Mouse (Mus musculus) MEL (cell line): ENCODE measurements around the gene Bcl2l14. TPM values are rescaled to one million over a fixed set of nuclear protein-coding genes. Genes with fewer than 3 reads are reported as not detected.
A peak's percentile ranks its signal among the peaks of the same experiment; 100 is the strongest.

Experiments used
- DNase-seq: peaks from one replicate; pipeline ENCODE4 v3.0.0; 2011; ENCODE audit warnings: low read depth, low spot score
- H3K27ac ChIP-seq: 2 replicates; pipeline ENCODE4 v1.5.1; 2012; ENCODE audit warnings: low read depth, mild to moderate bottlenecking, control low read depth, low read length, moderate library complexity; ENCODE audit not compliant: control insufficient read depth
- H3K27me3 ChIP-seq, 2 experiments: fragments of 150-350 bp in 1 of 2; sonication (generic) in 1 of 2; 2 replicates each; pipeline ENCODE4 v1.6.1; 2012; ENCODE audit warnings: low read length in 2 of 2, mild to moderate bottlenecking in 2 of 2, improper control_type of control experiment in 1 of 2, moderate library complexity in 1 of 2; ENCODE audit not compliant: insufficient read depth in 2 of 2, control insufficient read depth in 1 of 2
- H3K36me3 ChIP-seq, 2 experiments: 2 replicates each; pipeline ENCODE4 v1.6.1; 2012 to 2014; ENCODE audit warnings: low read length in 2 of 2, improper control_type of control experiment in 1 of 2, inconsistent platforms in 1 of 2, mild to moderate bottlenecking in 1 of 2; ENCODE audit not compliant: insufficient read depth in 2 of 2, control insufficient read depth in 1 of 2
- H3K4me1 ChIP-seq, 2 experiments: fragments of 150-350 bp in 1 of 2; sonication (generic) in 1 of 2; 2 replicates each; pipeline ENCODE4 v1.6.1; 2012; ENCODE audit warnings: low read length in 2 of 2, improper control_type of control experiment in 1 of 2, mild to moderate bottlenecking in 1 of 2; ENCODE audit not compliant: insufficient read depth in 2 of 2, control insufficient read depth in 1 of 2
- H3K4me3 ChIP-seq, 2 experiments: fragments of 150-350 bp in 1 of 2; sonication (generic) in 1 of 2; 2 replicates each; pipeline ENCODE4 v1.5.1; 2012; ENCODE audit warnings: low read depth in 2 of 2, low read length in 2 of 2, mild to moderate bottlenecking in 2 of 2, moderate library complexity in 2 of 2, control low read depth in 1 of 2, improper control_type of control experiment in 1 of 2; ENCODE audit not compliant: control insufficient read depth in 1 of 2, insufficient read depth in 1 of 2
- H3K79me2 ChIP-seq: 2 replicates; pipeline ENCODE4 v1.6.1; 2012; ENCODE audit warnings: mild to moderate bottlenecking, low read length, moderate library complexity; ENCODE audit not compliant: control insufficient read depth, poor library complexity, insufficient read depth
- H3K9ac ChIP-seq: 2 replicates; pipeline ENCODE4 v1.6.1; 2012; ENCODE audit warnings: low read depth, mild to moderate bottlenecking, control low read depth, low read length, moderate library complexity; ENCODE audit not compliant: control insufficient read depth, poor library complexity, severe bottlenecking
- H3K9me3 ChIP-seq: fragments of 150-350 bp; sonication (generic); replicated peaks from 2 replicates; pipeline ENCODE4 v1.6.1; 2012; ENCODE audit warnings: mild to moderate bottlenecking, low read length, improper control_type of control experiment, moderate library complexity; ENCODE audit not compliant: insufficient read depth
- BHLHE40 ChIP-seq: IDR thresholded peaks from 2 replicates; pipeline ENCODE4 v1.6.1; 2012; ENCODE audit warnings: low read depth, mild to moderate bottlenecking, inconsistent platforms, low read length, improper control_type of control experiment, borderline replicate concordance
- CHD2 ChIP-seq: IDR thresholded peaks from 2 replicates; pipeline ENCODE4 v1.6.1; 2011; ENCODE audit warnings: low read length, improper control_type of control experiment
- CTCF ChIP-seq, 3 experiments: IDR thresholded peaks in 2 of 3; conservative IDR thresholded peaks in 1 of 3; 2 replicates each; pipeline ENCODE4 v1.5.1; 2011 to 2012; ENCODE audit warnings: low read length in 3 of 3, low read depth in 2 of 3, mild to moderate bottlenecking in 2 of 3, improper control_type of control experiment in 1 of 3, inconsistent platforms in 1 of 3, mixed read lengths in 1 of 3, moderate library complexity in 1 of 3; ENCODE audit not compliant: control insufficient read depth in 1 of 3, insufficient read depth in 1 of 3, poor library complexity in 1 of 3, severe bottlenecking in 1 of 3
- E2F4 ChIP-seq: IDR thresholded peaks from 2 replicates; pipeline ENCODE4 v1.6.1; 2011; ENCODE audit warnings: low read depth, low read length, improper control_type of control experiment, borderline replicate concordance
- ELF1 ChIP-seq: IDR thresholded peaks from 2 replicates; pipeline ENCODE4 v1.6.1; 2014; ENCODE audit warnings: low read depth, mild to moderate bottlenecking, inconsistent platforms, low read length, improper control_type of control experiment, moderate library complexity
- EP300 ChIP-seq, 2 experiments: IDR thresholded peaks; 2 replicates each; pipeline ENCODE4 v1.6.1; 2011; ENCODE audit warnings: improper control_type of control experiment in 2 of 2, low read length in 2 of 2, low read depth in 1 of 2, mild to moderate bottlenecking in 1 of 2
- ETS1 ChIP-seq: IDR thresholded peaks from 2 replicates; pipeline ENCODE4 v1.6.1; 2012; ENCODE audit warnings: low read depth, mild to moderate bottlenecking, inconsistent platforms, low read length, improper control_type of control experiment, moderate library complexity
- GATA1 ChIP-seq: IDR thresholded peaks from 2 replicates; pipeline ENCODE4 v1.6.1; 2011; ENCODE audit warnings: low read depth, low read length, improper control_type of control experiment
- MAX ChIP-seq: IDR thresholded peaks from 2 replicates; pipeline ENCODE4 v1.6.1; 2011; ENCODE audit warnings: low read length, improper control_type of control experiment
- MAZ ChIP-seq: IDR thresholded peaks from 2 replicates; pipeline ENCODE4 v1.6.1; 2012; ENCODE audit warnings: low read depth, mild to moderate bottlenecking, inconsistent platforms, low read length, improper control_type of control experiment
- NELFE ChIP-seq: IDR thresholded peaks from 2 replicates; pipeline ENCODE4 v1.6.1; 2011; ENCODE audit warnings: low read depth, low read length, improper control_type of control experiment
- POLR2A ChIP-seq, 2 experiments: IDR thresholded peaks; 2 replicates each; pipeline ENCODE4 v1.6.1; 2011 to 2012; ENCODE audit warnings: low read length in 2 of 2, mild to moderate bottlenecking in 2 of 2, control low read depth in 1 of 2, improper control_type of control experiment in 1 of 2, low read depth in 1 of 2, moderate library complexity in 1 of 2; ENCODE audit not compliant: control insufficient read depth in 1 of 2, insufficient read depth in 1 of 2, poor library complexity in 1 of 2
- POLR2AphosphoS2 ChIP-seq: IDR thresholded peaks from 2 replicates; pipeline ENCODE4 v1.6.1; 2011; ENCODE audit warnings: low read length, improper control_type of control experiment
- RAD21 ChIP-seq: IDR thresholded peaks from 2 replicates; pipeline ENCODE4 v1.6.1; 2011; ENCODE audit warnings: mild to moderate bottlenecking, low read depth, low read length, improper control_type of control experiment
- SMC3 ChIP-seq: IDR thresholded peaks from 2 replicates; pipeline ENCODE4 v1.6.1; 2011; ENCODE audit warnings: low read depth, low read length, improper control_type of control experiment
- TAL1 ChIP-seq: IDR thresholded peaks from 2 replicates; pipeline ENCODE4 v1.6.1; 2012; ENCODE audit warnings: mild to moderate bottlenecking, inconsistent platforms, low read length, moderate library complexity, mixed read lengths
- TBP ChIP-seq: IDR thresholded peaks from 2 replicates; pipeline ENCODE4 v1.8.0; 2011; ENCODE audit warnings: low read depth, low read length, improper control_type of control experiment
- TCF12 ChIP-seq: IDR thresholded peaks from 2 replicates; pipeline ENCODE4 v1.6.1; 2014; ENCODE audit warnings: low read depth, mild to moderate bottlenecking, inconsistent platforms, low read length, improper control_type of control experiment, moderate library complexity
- ZC3H11A ChIP-seq: IDR thresholded peaks from 2 replicates; pipeline ENCODE4 v1.6.1; 2012; ENCODE audit warnings: low read depth, mild to moderate bottlenecking, inconsistent platforms, low read length, improper control_type of control experiment
- polyA plus RNA-seq, 2 experiments: library from polyadenylated mRNA; stranded (reverse) in 1 of 2; unstranded in 1 of 2; fragments of >175 nt in 1 of 2; fragments of >200 nt in 1 of 2; gene quantifications; 2 replicates each; pipeline versions ENCODE4 v1.2.1 to v1.2.4; 2012; ENCODE audit warnings: low replicate concordance in 2 of 2, low read depth in 1 of 2; ENCODE audit not compliant: insufficient read length in 2 of 2, insufficient read depth in 1 of 2, missing spikeins in 1 of 2
- total RNA-seq: library from RNA; depleted of rRNA; stranded (reverse); fragments of 300-350 nt; gene quantifications from 2 replicates; pipeline ENCODE4 v1.2.3, GENCODE M21; 2012

Bcl2l14 gene
- total and polyA plus RNA-seq, 3 experiments = 0.65 to 1.4 TPM; not detected in 1

GRCm38 (mm10) chr6:134430161-134430799 is 34.2 kb downstream of the Bcl2l14 start:
- no peaks in the 10 kb centered on the region for H3K79me2 ChIP-seq
- no peak overlapping the region for H3K9ac ChIP-seq
- peaks cover 3 to 38% of the 10 kb centered on the region in 2 experiments for H3K4me1 ChIP-seq
- no peaks in the 10 kb centered on the region for H3K9me3 ChIP-seq
- no peak overlapping the region for H3K4me3 ChIP-seq
- DNase-seq = peak; percentile 43
- no peaks in the 10 kb centered on the region for H3K27me3 ChIP-seq
- H3K27ac ChIP-seq = no peak overlapping the region
- H3K36me3 ChIP-seq = peaks cover 0 to 22% of the 10 kb centered on the region in 2 experiments; a peak in 2 of 4 replicates
- TF ChIP-seq E2F4 = no peak
- TF ChIP-seq EP300 (IDR thresholded peaks at IDR 0.05; ENCODE audit: low read depth in 1 of 2, low read length in 2 of 2) = 0 out of 4 replicates have a peak, but pooled peaks of 1 of the 2 experiments have one; percentile 14
- TF ChIP-seq BHLHE40 = 0 out of 2 replicates have a peak, but pooled peaks have one; percentile 17
- peak; percentile 24; the same call in 1 of the 2 replicates for TF ChIP-seq ZC3H11A
- TF ChIP-seq RAD21 = peak; percentile 46
- peak; percentile 42; the same call in 1 of the 2 replicates for TF ChIP-seq SMC3
- TF ChIP-seq TCF12 = peak; percentile 15; the same call in 1 of the 2 replicates
- TF ChIP-seq CTCF (IDR thresholded peaks at IDR 0.05 in 2 of 3, conservative IDR thresholded peaks at IDR 0.05 in 1 of 3; ENCODE audit: control insufficient read depth in 1 of 3, insufficient read depth in 1 of 3, low read depth in 2 of 3, low read length in 3 of 3, poor library complexity in 1 of 3, severe bottlenecking in 1 of 3) = peak; percentile 28 to 59 (median 33)
- no peak for TF ChIP-seq NELFE
- TF ChIP-seq TBP = no peak
- TF ChIP-seq, all 39 proteins: peak for 7

DNA sequence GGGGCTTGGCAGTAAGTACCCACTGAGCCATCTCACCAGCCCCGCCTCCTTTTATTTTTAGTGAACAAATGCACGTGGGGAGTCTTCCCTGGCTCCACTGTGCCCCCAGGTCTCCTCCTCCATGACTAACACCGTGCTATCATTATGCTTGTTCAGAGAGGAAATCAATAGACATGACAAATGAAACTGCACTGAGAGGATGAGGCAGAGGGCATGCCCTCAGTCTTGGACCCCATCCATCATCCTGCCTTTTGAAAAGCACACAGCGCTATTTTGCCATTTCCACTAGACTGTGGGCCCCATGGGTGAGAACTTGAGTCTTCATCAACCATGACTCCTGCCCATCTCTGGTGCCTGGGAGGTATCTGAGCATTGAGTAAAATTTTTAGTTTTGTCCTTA is 35.5 kb downstream of the Bcl2l14 start:
- no peak overlapping the region for H3K4me3 ChIP-seq
- H3K27ac ChIP-seq = no peak overlapping the region
- TF ChIP-seq POLR2A (IDR thresholded peaks at IDR 0.05; ENCODE audit: control insufficient read depth in 1 of 2, insufficient read depth in 1 of 2, low read depth in 1 of 2, low read length in 2 of 2, poor library complexity in 1 of 2) (no peak), MAX (no peak), BHLHE40 (no peak), TAL1 (no peak), ETS1 (no peak), NELFE (no peak), ELF1 (no peak), EP300 (IDR thresholded peaks at IDR 0.05; ENCODE audit: low read depth in 1 of 2, low read length in 2 of 2) (no peak), POLR2AphosphoS2 (no peak), MAZ (no peak), GATA1 (no peak), CHD2 (no peak)
- TF ChIP-seq, all 39 proteins: peak for 0
- Histone ChIP-seq H3K79me2 (no peaks in the 10 kb centered on the region), H3K36me3 (peaks cover 0 to 22% of the 10 kb centered on the region in 2 experiments; a peak in 2 of 4 replicates), H3K9ac (no peak overlapping the region), H3K9me3 (no peaks in the 10 kb centered on the region), H3K4me1 (peaks cover 3 to 38% of the 10 kb centered on the region in 2 experiments), H3K27me3 (no peaks in the 10 kb centered on the region)
- DNase-seq = no peak
